In the genomic region with DNA sequence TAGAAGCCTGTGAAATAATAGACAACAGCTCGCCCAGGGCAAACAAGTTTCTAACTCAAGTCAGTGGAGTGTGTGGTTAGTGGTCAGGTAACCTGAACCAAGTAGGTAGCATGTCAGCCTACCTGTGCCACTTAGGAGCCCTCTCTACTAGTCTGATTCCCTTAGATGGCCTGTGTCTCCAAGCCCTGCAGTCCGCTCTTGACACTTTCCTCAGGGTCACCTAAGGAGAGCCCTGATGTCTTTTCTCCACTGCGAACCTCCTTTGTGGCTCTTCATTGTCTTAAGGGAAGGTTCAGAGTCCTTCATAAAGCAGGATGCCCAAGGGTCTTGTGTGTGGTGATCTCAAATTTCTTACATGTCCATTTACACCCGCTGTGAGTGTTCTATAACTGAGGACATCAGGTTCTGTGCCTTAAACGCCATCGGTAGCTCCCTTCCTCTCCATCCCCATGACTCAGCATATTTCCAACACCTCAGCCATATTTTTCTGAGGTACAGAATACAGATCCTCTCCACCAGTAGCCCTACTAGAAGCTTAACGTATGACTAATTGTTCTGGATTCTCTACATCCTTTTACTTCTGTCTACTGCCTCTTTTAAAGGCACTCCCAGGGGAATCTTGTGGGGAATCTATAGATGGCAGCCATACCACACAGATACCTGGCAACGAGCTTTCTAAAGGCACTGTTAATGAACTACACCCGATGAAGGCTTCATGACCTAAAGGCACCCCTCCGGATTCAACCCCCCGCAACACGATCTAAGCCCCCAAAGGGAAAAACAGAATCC, we compare ENCODE assay signal across 8 mouse cellular contexts. TPM values are rescaled to one million over a fixed set of nuclear protein-coding genes. Genes with fewer than 3 reads are reported as not detected.
DNase-seq lines count a peak whose midpoint lies in the region; ATAC-seq and TF ChIP-seq lines count a peak whose summit lies in the region.

No protein-coding gene starts in this region.

- 27% methylated on average over 12 of the region's 12 CpGs for WGBS in lung, postnatal 0 days
- WGBS in embryonic facial prominence, embryonic 14.5 days = 21% methylated on average over 12 of the region's 12 CpGs
- WGBS in intestine, embryonic 16.5 days = 24% methylated on average over 12 of the region's 12 CpGs
- 21% methylated on average over 12 of the region's 12 CpGs for WGBS in neural tube, embryonic 15.5 days

- no peak for ATAC-seq in lung, postnatal 0 days
- ATAC-seq in embryonic facial prominence, embryonic 14.5 days (ENCODE audit: low read depth) = no peak
- no peak for ATAC-seq in intestine, embryonic 16.5 days
- ATAC-seq in neural tube, embryonic 15.5 days (ENCODE audit: low FRiP score) = no peak

- no peak for TF ChIP-seq CTCF in lung, postnatal 0 days (IDR thresholded peaks at IDR 0.05)

- peak overlapping the region; percentile 80 for H3K4me3 ChIP-seq in lung, postnatal 0 days (ENCODE audit: low read depth, low read length)
- peak overlapping the region; percentile 48 for H3K4me3 ChIP-seq in embryonic facial prominence, embryonic 14.5 days (ENCODE audit: low read depth, low read length)
- H3K4me3 ChIP-seq in intestine, embryonic 16.5 days (ENCODE audit: low read length) = peak overlapping the region; percentile 87
- peak overlapping the region; percentile 66 for H3K4me3 ChIP-seq in neural tube, embryonic 15.5 days (replicated peaks)

- intact Hi-C loops in gastrocnemius, postnatal 14 days (cut with DNase I; ENCODE audit: low total_unique reads) = loop anchor here (10.0 kb wide), 2 partner anchors 118 to 238 kb away; no protein-coding TSS in a partner anchor

- H3K27me3 ChIP-seq in lung, postnatal 0 days (replicated peaks; ENCODE audit: insufficient read depth, low read length) = no peaks in the 10 kb centered on the region
- 0 out of 2 replicates have a peak, but pooled peaks cover 3% of the 10 kb centered on the region for H3K27me3 ChIP-seq in embryonic facial prominence, embryonic 14.5 days (replicated peaks; ENCODE audit: control insufficient read depth, insufficient read depth, low read length)
- no peaks in the 10 kb centered on the region for H3K27me3 ChIP-seq in intestine, embryonic 16.5 days (replicated peaks; ENCODE audit: control insufficient read depth, insufficient read depth, low read length)
- H3K27me3 ChIP-seq in neural tube, embryonic 15.5 days (replicated peaks) = peaks cover 37% of the 10 kb centered on the region

- H3K4me1 ChIP-seq in lung, postnatal 0 days (ENCODE audit: insufficient read depth, low read depth, low read length) = peaks cover 16% of the 10 kb centered on the region; the same call in 1 of the 2 replicates
- peaks cover 35% of the 10 kb centered on the region for H3K4me1 ChIP-seq in embryonic facial prominence, embryonic 14.5 days (ENCODE audit: control insufficient read depth, insufficient read depth, low read length)
- H3K4me1 ChIP-seq in intestine, embryonic 16.5 days (ENCODE audit: control insufficient read depth, insufficient read depth, low read length) = peaks cover 37% of the 10 kb centered on the region
- H3K4me1 ChIP-seq in neural tube, embryonic 15.5 days = peaks cover 63% of the 10 kb centered on the region

- H3K27ac ChIP-seq in lung, postnatal 0 days (ENCODE audit: low read length) = peak overlapping the region; percentile 98
- H3K27ac ChIP-seq in embryonic facial prominence, embryonic 14.5 days (replicated peaks; ENCODE audit: low read depth, low read length) = peak overlapping the region; percentile 94; the same call in 1 of the 2 replicates
- peak overlapping the region; percentile 99 for H3K27ac ChIP-seq in intestine, embryonic 16.5 days (ENCODE audit: low read length)
- H3K27ac ChIP-seq in neural tube, embryonic 15.5 days (replicated peaks) = peak overlapping the region; percentile 86

- H3K9me3 ChIP-seq in lung, postnatal 0 days (ENCODE audit: low read length) = no peaks in the 10 kb centered on the region
- no peaks in the 10 kb centered on the region for H3K9me3 ChIP-seq in embryonic facial prominence, embryonic 14.5 days (ENCODE audit: control insufficient read depth, low read length)
- no peaks in the 10 kb centered on the region for H3K9me3 ChIP-seq in intestine, embryonic 16.5 days (ENCODE audit: control insufficient read depth, low read length)
- H3K9me3 ChIP-seq in neural tube, embryonic 15.5 days (replicated peaks) = no peaks in the 10 kb centered on the region

- no peaks in the 10 kb centered on the region for H3K36me3 ChIP-seq in lung, postnatal 0 days (ENCODE audit: insufficient read depth, low read length)
- no peaks in the 10 kb centered on the region for H3K36me3 ChIP-seq in embryonic facial prominence, embryonic 14.5 days (ENCODE audit: control insufficient read depth, insufficient read depth, low read length)
- H3K36me3 ChIP-seq in intestine, embryonic 16.5 days (ENCODE audit: control insufficient read depth, insufficient read depth, low read length) = 0 out of 2 replicates have a peak, but pooled peaks cover 3% of the 10 kb centered on the region
- H3K36me3 ChIP-seq in neural tube, embryonic 15.5 days = no peaks in the 10 kb centered on the region

- no peak for TF ChIP-seq EP300 in lung, postnatal 0 days (IDR thresholded peaks at IDR 0.05)

- peak overlapping the region; percentile 59; the same call in 1 of the 2 replicates for H3K9ac ChIP-seq in lung, postnatal 0 days (replicated peaks; ENCODE audit: low read depth)
- peak overlapping the region; percentile 76; the same call in 1 of the 2 replicates for H3K9ac ChIP-seq in embryonic facial prominence, embryonic 14.5 days (ENCODE audit: low read depth, low read length)
- peak overlapping the region; percentile 93 for H3K9ac ChIP-seq in intestine, embryonic 16.5 days (ENCODE audit: low read depth, low read length)
- no peak overlapping the region for H3K9ac ChIP-seq in neural tube, embryonic 15.5 days (replicated peaks)

- H3K4me2 ChIP-seq in lung, postnatal 0 days (replicated peaks; ENCODE audit: low read depth, low read length) = peak overlapping the region; percentile 95
- peak overlapping the region; percentile 91 for H3K4me2 ChIP-seq in embryonic facial prominence, embryonic 14.5 days (ENCODE audit: low read depth, low read length)
- peak overlapping the region; percentile 66 for H3K4me2 ChIP-seq in intestine, embryonic 16.5 days (ENCODE audit: low read depth, low read length)
- H3K4me2 ChIP-seq in neural tube, embryonic 15.5 days = peak overlapping the region; percentile 98

- DNase-seq in lung, postnatal 0 days (ENCODE audit: low spot score) = peak; percentile 40
- DNase-seq in lung, postnatal 25 days (ENCODE audit: low spot score) = no peak
- DNase-seq in embryonic facial prominence, embryonic 14.5 days (ENCODE audit: low spot score) = no peak
- DNase-seq in gastrocnemius, postnatal 14 days = no peak
- DNase-seq in urinary bladder, postnatal 25 days (ENCODE audit: low spot score) = no peak
- no peak for DNase-seq in layer of hippocampus, adult 8-10 months (ENCODE audit: low spot score in 2 of 2)

RNA-seq across cellular contexts. Expression of gene Hes1, which starts 1.7 kb away (rescaled TPM):
- polyA plus RNA-seq in lung, postnatal 0 days (2015; fragmentation: Nextera tagmentation; extraction: Ambion mirVana) = 89.1 and 93.9 TPM in 2 replicates
- 49.8 and 53.5 TPM in 2 replicates for polyA plus RNA-seq in embryonic facial prominence, embryonic 14.5 days (2014; fragmentation: Nextera tagmentation; extraction: Ambion mirVana)
- polyA plus RNA-seq in intestine, embryonic 16.5 days (2015; fragmentation: Nextera tagmentation; extraction: Ambion mirVana) = 25.9 and 36.1 TPM in 2 replicates
- polyA plus RNA-seq in neural tube, embryonic 15.5 days (2015; fragmentation: Nextera tagmentation; extraction: Ambion mirVana) = 13.6 and 23.2 TPM in 2 replicates
- total RNA-seq in gastrocnemius, postnatal 14 days (2021) = 10 to 100 TPM; 19.0 to 19.4 TPM
- 10 to 100 TPM; 21.8 to 37.1 (median 23.1) TPM for total RNA-seq in layer of hippocampus, adult 8-10 months (2022)
